In genomic region chr8:107455268-107455667, GRCm38 (mm10) we compare ENCODE assay signal across 9 mouse cellular contexts. TPM values are rescaled to one million over a fixed set of nuclear protein-coding genes. Genes with fewer than 3 reads are reported as not detected.
DNase-seq lines count a peak whose midpoint lies in the region; ATAC-seq and TF ChIP-seq lines count a peak whose summit lies in the region.
"Had no signal": no experiment of that assay in that cellular context is flagged by ENCODE, and none has a peak within 500 bp of the region (broad histone marks: within the 10 kb centered on the region; RNA-seq: fewer than 3 reads in every experiment).

No protein-coding gene starts in this region.

- H3K27ac ChIP-seq in kidney, adult 2 months (ENCODE audit: insufficient read depth, low read depth, low read length): no peak overlapping the region
- peak overlapping the region; percentile 30; the same call in 1 of the 2 replicates for H3K27ac ChIP-seq in embryonic facial prominence, embryonic 12.5 days
- H3K27ac ChIP-seq in neural tube, embryonic 11.5 days (ENCODE audit: low read depth, low read length): no peak overlapping the region
- H3K27ac ChIP-seq in forebrain, embryonic 10.5 days: no peak overlapping the region
- H3K27ac ChIP-seq: lung, embryonic 15.5 days had no signal

- intact Hi-C loops in left cerebral cortex, postnatal 14 days (cut with DNase I): loop anchor here (2.0 to 5.0 kb wide), 2 partner anchors 52 to 122 kb away; no protein-coding TSS in a partner anchor

- no peak for TF ChIP-seq POLR2A in kidney, adult 2 months (IDR thresholded peaks at IDR 0.05; ENCODE audit: low read depth, low read length)

- peak; percentile 89 for ATAC-seq in CD4-positive, CD25-positive, alpha-beta regulatory T cell, adult 4 months
- peak; percentile 83 for ATAC-seq in activated CD4-positive, CD25-positive, alpha-beta regulatory T cell, adult 4 months
- no peak for ATAC-seq in embryonic facial prominence, embryonic 12.5 days (ENCODE audit: insufficient number of reproducible peaks, insufficient read depth, low FRiP score, low TSS enrichment)
- no peak for ATAC-seq in neural tube, embryonic 11.5 days (ENCODE audit: insufficient read depth, low FRiP score, low TSS enrichment)

- TF ChIP-seq CTCF in kidney, adult 2 months (conservative IDR thresholded peaks at IDR 0.05; ENCODE audit: insufficient read depth, insufficient read length, low read depth, low read length): peak; percentile 91

- H3K4me1 ChIP-seq in kidney, adult 2 months (ENCODE audit: control insufficient read depth, insufficient read depth, low read length): peaks cover 9% of the 10 kb centered on the region; the same call in 1 of the 2 replicates
- 0 out of 2 replicates have a peak, but pooled peaks cover 3% of the 10 kb centered on the region for H3K4me1 ChIP-seq in embryonic facial prominence, embryonic 12.5 days
- H3K4me1 ChIP-seq in neural tube, embryonic 11.5 days (ENCODE audit: control insufficient read depth, insufficient read depth, low read length): no peaks in the 10 kb centered on the region
- no peaks in the 10 kb centered on the region for H3K4me1 ChIP-seq in forebrain, embryonic 10.5 days
- H3K4me1 ChIP-seq: lung, embryonic 15.5 days had no signal

- H3K36me3 ChIP-seq in kidney, adult 2 months (ENCODE audit: control insufficient read depth, insufficient read depth, low read length): no peaks in the 10 kb centered on the region
- peaks cover 23% of the 10 kb centered on the region; the same call in 1 of the 2 replicates for H3K36me3 ChIP-seq in embryonic facial prominence, embryonic 12.5 days
- peaks cover 3% of the 10 kb centered on the region; the same call in 1 of the 2 replicates for H3K36me3 ChIP-seq in neural tube, embryonic 11.5 days (ENCODE audit: control insufficient read depth, insufficient read depth, low read length)
- peaks cover 62% of the 10 kb centered on the region for H3K36me3 ChIP-seq in forebrain, embryonic 10.5 days (replicated peaks)

- H3K9me3 ChIP-seq in embryonic facial prominence, embryonic 12.5 days: no peaks in the 10 kb centered on the region
- no peaks in the 10 kb centered on the region for H3K9me3 ChIP-seq in neural tube, embryonic 11.5 days (ENCODE audit: control insufficient read depth, low read length)
- H3K9me3 ChIP-seq in forebrain, embryonic 10.5 days: no peaks in the 10 kb centered on the region
- H3K9me3 ChIP-seq: lung, embryonic 15.5 days had no signal

- H3K4me2 ChIP-seq in embryonic facial prominence, embryonic 12.5 days (replicated peaks): no peak overlapping the region
- no peak overlapping the region for H3K4me2 ChIP-seq in neural tube, embryonic 11.5 days (ENCODE audit: low read depth)
- H3K4me2 ChIP-seq: lung, embryonic 15.5 days had no signal

- DNase-seq in kidney, adult 2 months: peak; percentile 50
- no peak for DNase-seq in kidney, adult 9 months
- peak; percentile 54 to 79 for DNase-seq in left cerebral cortex, postnatal 14 days (ENCODE audit: low spot score in 2 of 2)
- DNase-seq in neural tube, embryonic 11.5 days (ENCODE audit: low spot score): peak; percentile 23
- DNase-seq in forebrain, embryonic 10.5 days (ENCODE audit: extremely low spot score, low spot score): no peak

- H3K27me3 ChIP-seq in kidney, adult 2 months (replicated peaks; ENCODE audit: control insufficient read depth, insufficient read depth, low read length): no peaks in the 10 kb centered on the region
- no peaks in the 10 kb centered on the region for H3K27me3 ChIP-seq in embryonic facial prominence, embryonic 12.5 days
- H3K27me3 ChIP-seq in neural tube, embryonic 11.5 days (ENCODE audit: control insufficient read depth, insufficient read depth, low read length): no peaks in the 10 kb centered on the region
- H3K27me3 ChIP-seq in forebrain, embryonic 10.5 days (ENCODE audit: poor library complexity, severe bottlenecking): no peaks in the 10 kb centered on the region
- H3K27me3 ChIP-seq: lung, embryonic 15.5 days had no signal

- H3K9ac ChIP-seq in embryonic facial prominence, embryonic 12.5 days: no peak overlapping the region
- H3K9ac ChIP-seq in neural tube, embryonic 11.5 days (ENCODE audit: low read length): no peak overlapping the region
- H3K9ac ChIP-seq: lung, embryonic 15.5 days had no signal

- 10% methylated on average over 3 of the region's 3 CpGs for WGBS in kidney, adult 2 months
- 10% methylated on average over 3 of the region's 3 CpGs for WGBS in embryonic facial prominence, embryonic 12.5 days
- WGBS in neural tube, embryonic 11.5 days: 17% methylated on average over 3 of the region's 3 CpGs
- WGBS in forebrain, embryonic 10.5 days: 24% methylated on average over 3 of the region's 3 CpGs

- H3K4me3 ChIP-seq in kidney, adult 2 months (ENCODE audit: insufficient read depth, low read depth, low read length): no peak overlapping the region
- H3K4me3 ChIP-seq in embryonic facial prominence, embryonic 12.5 days: no peak overlapping the region
- no peak overlapping the region for H3K4me3 ChIP-seq in neural tube, embryonic 11.5 days (ENCODE audit: low read depth, low read length)
- no peak overlapping the region for H3K4me3 ChIP-seq in forebrain, embryonic 10.5 days
- H3K4me3 ChIP-seq: lung, embryonic 15.5 days had no signal

RNA-seq across cellular contexts. Expression of gene Wwp2, which starts 19.1 kb away (rescaled TPM):
- 44.0 and 46.3 TPM in 2 replicates for polyA plus RNA-seq in kidney, adult 2 months (2012; rRNA removed)
- 100 to 1,000 TPM; 117 to 187 TPM for polyA plus RNA-seq in CD4-positive, CD25-positive, alpha-beta regulatory T cell, adult 4 months (2017; shearing (Covaris generic))
- polyA plus RNA-seq in activated CD4-positive, CD25-positive, alpha-beta regulatory T cell, adult 4 months (2017; shearing (Covaris generic)): 100 to 1,000 TPM in 1 of 2 experiments, 10 to 100 TPM in 1; 82.0 to 116 TPM
- polyA plus RNA-seq in embryonic facial prominence, embryonic 12.5 days (2016; fragmentation: Nextera tagmentation; extraction: Ambion mirVana): 160 and 181 TPM in 2 replicates
- total RNA-seq in left cerebral cortex, postnatal 14 days (2021): 10 to 100 TPM; 31.7 to 36.2 TPM
- 70.6 and 76.2 TPM in 2 replicates for polyA plus RNA-seq in neural tube, embryonic 11.5 days (2014; fragmentation: Nextera tagmentation; extraction: Ambion mirVana)
- polyA plus RNA-seq in forebrain, embryonic 10.5 days (2016; fragmentation: Nextera tagmentation; extraction: Ambion mirVana): 56.8 and 57.9 TPM in 2 replicates

RNA-seq across cellular contexts. Expression of gene Nob1, which starts 30.4 kb away (rescaled TPM):
- 23.1 and 25.6 TPM in 2 replicates for polyA plus RNA-seq in kidney, adult 2 months (2012; rRNA removed)
- 10 to 100 TPM; 67.5 to 74.4 TPM for polyA plus RNA-seq in CD4-positive, CD25-positive, alpha-beta regulatory T cell, adult 4 months (2017; shearing (Covaris generic))
- 10 to 100 TPM; 56.2 to 62.4 TPM for polyA plus RNA-seq in activated CD4-positive, CD25-positive, alpha-beta regulatory T cell, adult 4 months (2017; shearing (Covaris generic))
- polyA plus RNA-seq in embryonic facial prominence, embryonic 12.5 days (2016; fragmentation: Nextera tagmentation; extraction: Ambion mirVana): 96.9 and 98.8 TPM in 2 replicates
- total RNA-seq in left cerebral cortex, postnatal 14 days (2021): 10 to 100 TPM; 33.3 to 34.6 TPM
- polyA plus RNA-seq in neural tube, embryonic 11.5 days (2014; fragmentation: Nextera tagmentation; extraction: Ambion mirVana): 70.3 and 82.5 TPM in 2 replicates
- polyA plus RNA-seq in forebrain, embryonic 10.5 days (2016; fragmentation: Nextera tagmentation; extraction: Ambion mirVana): 99.5 TPM in 2 replicates

RNA-seq across cellular contexts. Expression of gene Nqo1, which starts 52.3 kb away (rescaled TPM):
- 41.0 and 42.9 TPM in 2 replicates for polyA plus RNA-seq in kidney, adult 2 months (2012; rRNA removed)
- 1 to 10 TPM; 1.0 to 1.3 TPM for polyA plus RNA-seq in CD4-positive, CD25-positive, alpha-beta regulatory T cell, adult 4 months (2017; shearing (Covaris generic))
- 1 to 10 TPM; 2.1 to 4.2 TPM for polyA plus RNA-seq in activated CD4-positive, CD25-positive, alpha-beta regulatory T cell, adult 4 months (2017; shearing (Covaris generic))
- polyA plus RNA-seq in embryonic facial prominence, embryonic 12.5 days (2016; fragmentation: Nextera tagmentation; extraction: Ambion mirVana): 13.9 and 14.8 TPM in 2 replicates
- 1 to 10 TPM; 3.2 to 4.1 TPM for total RNA-seq in left cerebral cortex, postnatal 14 days (2021)
- 5.1 and 5.9 TPM in 2 replicates for polyA plus RNA-seq in neural tube, embryonic 11.5 days (2014; fragmentation: Nextera tagmentation; extraction: Ambion mirVana)
- polyA plus RNA-seq in forebrain, embryonic 10.5 days (2016; fragmentation: Nextera tagmentation; extraction: Ambion mirVana): 6.3 and 7.7 TPM in 2 replicates

Comparison
In these comparisons a context has a peak if more than half of its experiments do, and no peak if none do; other contexts are left out.
1. DNase-seq: peak in kidney, adult 2 months (single experiment), left cerebral cortex, postnatal 14 days (2 of 2) and neural tube, embryonic 11.5 days (single experiment); none in kidney, adult 9 months (single experiment) and forebrain, embryonic 10.5 days (single experiment).
2. ATAC-seq: peak in CD4-positive, CD25-positive, alpha-beta regulatory T cell, adult 4 months (single experiment) and activated CD4-positive, CD25-positive, alpha-beta regulatory T cell, adult 4 months (single experiment); none in embryonic facial prominence, embryonic 12.5 days (single experiment) and neural tube, embryonic 11.5 days (single experiment).